Mouse (Mus musculus): ENCODE measurements around the gene Gdap2. TPM values are rescaled to one million over a fixed set of nuclear protein-coding genes. Genes with fewer than 3 reads are reported as not detected.

Gene Gdap2
- 40.5 and 40.6 TPM in 2 replicates for polyA plus RNA-seq (2015; fragmentation: Nextera tagmentation; extraction: Ambion mirVana)

- under 1% methylated on average over 55 of the region's 55 CpGs for WGBS
- H3K4me2 ChIP-seq (replicated peaks): peak within 1 kb of the TSS; percentile 76
Measured at GRCm38 (mm10) chr3:100162315-100163105, at the start of gene Gdap2, which contains the start of gene Wdr3. Gene Gdap2, plus strand, starts transcription at chr3:100162381. Gene Wdr3, minus strand, starts transcription at chr3:100162407.

GRCm38 (mm10) chr3:100118681-100119080 lies 43.5 kb upstream of the Gdap2 start:
- no peaks in the 10 kb centered on the region for H3K27me3 ChIP-seq
- H3K4me1 ChIP-seq (replicated peaks): no peaks in the 10 kb centered on the region
- H3K27ac ChIP-seq: no peak overlapping the region
- no peak overlapping the region for H3K4me3 ChIP-seq (replicated peaks)
- no peak for ATAC-seq
- no peak overlapping the region for H3K4me2 ChIP-seq (replicated peaks)
- no peaks in the 10 kb centered on the region for H3K36me3 ChIP-seq
- no peaks in the 10 kb centered on the region for H3K9me3 ChIP-seq
- 73% methylated on average over 2 of the region's 2 CpGs for WGBS
- H3K9ac ChIP-seq (replicated peaks): no peak overlapping the region

More at GRCm38 (mm10) chr3:100162315-100163105, at the start of gene Gdap2, which contains the start of gene Wdr3:
- Histone ChIP-seq H3K4me3 (replicated peaks) (peak within 1 kb of the TSS; percentile 89), H3K4me1 (replicated peaks) (peaks cover 30% of the 10 kb centered on the region), H3K9ac (replicated peaks) (peak within 1 kb of the TSS; percentile 93), H3K27me3 (no peaks in the 10 kb centered on the region), H3K27ac (peak within 1 kb of the TSS; percentile 93), H3K9me3 (no peaks in the 10 kb centered on the region), H3K36me3 (peaks cover 14% of the 10 kb centered on the region)
- peak; percentile 99 for ATAC-seq

GRCm38 (mm10) chr3:100121961-100122360 lies 40.2 kb upstream of the Gdap2 start:
- Histone ChIP-seq H3K4me1 (replicated peaks) (no peaks in the 10 kb centered on the region), H3K4me2 (replicated peaks) (no peak overlapping the region), H3K9me3 (no peaks in the 10 kb centered on the region), H3K9ac (replicated peaks) (no peak overlapping the region), H3K4me3 (replicated peaks) (no peak overlapping the region), H3K27ac (no peak overlapping the region), H3K36me3 (no peaks in the 10 kb centered on the region), H3K27me3 (no peaks in the 10 kb centered on the region)
- no peak for ATAC-seq
- 75% methylated on average over 2 of the region's 2 CpGs for WGBS

- H3K4me3 ChIP-seq (replicated peaks): no peak overlapping the region
- no peak overlapping the region for H3K4me2 ChIP-seq (replicated peaks)
- no peak overlapping the region for H3K27ac ChIP-seq
- no peaks in the 10 kb centered on the region for H3K9me3 ChIP-seq
- no peaks in the 10 kb centered on the region for H3K36me3 ChIP-seq
- H3K9ac ChIP-seq (replicated peaks): no peak overlapping the region
- no peak for ATAC-seq
- 80% methylated on average over 1 of the region's 1 CpGs for WGBS
- no peaks in the 10 kb centered on the region for H3K4me1 ChIP-seq (replicated peaks)
- no peaks in the 10 kb centered on the region for H3K27me3 ChIP-seq
Measured at GRCm38 (mm10) chr3:100122445-100122844, 39.7 kb upstream of the Gdap2 start.

GRCm38 (mm10) chr3:100160682-100161445 lies 1.3 kb upstream of the Gdap2 start:
- ATAC-seq: no peak
- Histone ChIP-seq H3K27me3 (no peaks in the 10 kb centered on the region), H3K36me3 (peaks cover 31% of the 10 kb centered on the region), H3K9ac (replicated peaks) (peak overlapping the region; percentile 93; the same call in 1 of the 2 replicates), H3K4me3 (replicated peaks) (peak overlapping the region; percentile 89), H3K4me2 (replicated peaks) (peak overlapping the region; percentile 76), H3K4me1 (replicated peaks) (peaks cover 30% of the 10 kb centered on the region), H3K9me3 (no peaks in the 10 kb centered on the region), H3K27ac (no peak overlapping the region)
- 88% methylated on average over 15 of the region's 15 CpGs for WGBS

- H3K9ac ChIP-seq (replicated peaks): peak overlapping the region; percentile 93
- peak overlapping the region; percentile 57 for H3K27ac ChIP-seq
- peaks cover 21% of the 10 kb centered on the region for H3K36me3 ChIP-seq
- H3K27me3 ChIP-seq: no peaks in the 10 kb centered on the region
- WGBS: 2% methylated on average over 35 of the region's 35 CpGs
- H3K4me2 ChIP-seq (replicated peaks): peak overlapping the region; percentile 76
- H3K4me3 ChIP-seq (replicated peaks): peak overlapping the region; percentile 89
- peaks cover 30% of the 10 kb centered on the region for H3K4me1 ChIP-seq (replicated peaks)
- no peaks in the 10 kb centered on the region for H3K9me3 ChIP-seq
- ATAC-seq: no peak
Measured at GRCm38 (mm10) chr3:100161665-100162314, 391 bp upstream of the Gdap2 start.

- peaks cover 30% of the 10 kb centered on the region for H3K4me1 ChIP-seq (replicated peaks)
- WGBS: 89% methylated on average over 2 of the region's 2 CpGs
- H3K9me3 ChIP-seq: no peaks in the 10 kb centered on the region
- peak overlapping the region; percentile 76 for H3K4me2 ChIP-seq (replicated peaks)
- no peak overlapping the region for H3K27ac ChIP-seq
- no peaks in the 10 kb centered on the region for H3K27me3 ChIP-seq
- H3K36me3 ChIP-seq: peaks cover 12% of the 10 kb centered on the region
- 0 out of 2 replicates have a peak overlapping the region, but pooled peaks have one; percentile 89 for H3K4me3 ChIP-seq (replicated peaks)
- ATAC-seq: no peak
- no peak overlapping the region for H3K9ac ChIP-seq (replicated peaks)
Measured at GRCm38 (mm10) chr3:100163556-100163955, 1.4 kb downstream of the Gdap2 start.

- ATAC-seq: no peak
- Histone ChIP-seq H3K4me3 (replicated peaks) (no peak overlapping the region), H3K27ac (no peak overlapping the region), H3K4me2 (replicated peaks) (no peak overlapping the region), H3K9me3 (no peaks in the 10 kb centered on the region), H3K27me3 (no peaks in the 10 kb centered on the region), H3K4me1 (replicated peaks) (peaks cover 30% of the 10 kb centered on the region), H3K36me3 (peaks cover 10% of the 10 kb centered on the region), H3K9ac (replicated peaks) (no peak overlapping the region)
Measured at GRCm38 (mm10) chr3:100164991-100165390, 2.8 kb downstream of the Gdap2 start.

GRCm38 (mm10) chr3:100176031-100176430 lies 13.8 kb downstream of the Gdap2 start:
- WGBS: 97% methylated on average over 2 of the region's 2 CpGs
- Histone ChIP-seq H3K27me3 (no peaks in the 10 kb centered on the region), H3K4me1 (replicated peaks) (no peaks in the 10 kb centered on the region)

GRCm38 (mm10) chr3:100180471-100180870 lies 18.3 kb downstream of the Gdap2 start:
- Histone ChIP-seq H3K27me3 (no peaks in the 10 kb centered on the region), H3K9me3 (no peaks in the 10 kb centered on the region), H3K9ac (replicated peaks) (no peak overlapping the region), H3K4me3 (replicated peaks) (no peak overlapping the region), H3K27ac (no peak overlapping the region), H3K4me1 (replicated peaks) (no peaks in the 10 kb centered on the region), H3K4me2 (replicated peaks) (no peak overlapping the region), H3K36me3 (peaks cover 83% of the 10 kb centered on the region)
- ATAC-seq: no peak
- WGBS: 92% methylated on average over 3 of the region's 3 CpGs

More at GRCm38 (mm10) chr3:100176031-100176430, 13.8 kb downstream of the Gdap2 start:
- H3K9ac ChIP-seq (replicated peaks): no peak overlapping the region
- no peaks in the 10 kb centered on the region for H3K9me3 ChIP-seq
- H3K4me2 ChIP-seq (replicated peaks): no peak overlapping the region
- no peak overlapping the region for H3K4me3 ChIP-seq (replicated peaks)
- no peak for ATAC-seq
- H3K27ac ChIP-seq: no peak overlapping the region
- peaks cover 86% of the 10 kb centered on the region for H3K36me3 ChIP-seq

- Histone ChIP-seq H3K9me3 (no peaks in the 10 kb centered on the region), H3K27me3 (no peaks in the 10 kb centered on the region), H3K27ac (no peak overlapping the region), H3K4me3 (replicated peaks) (no peak overlapping the region), H3K36me3 (peaks cover 66% of the 10 kb centered on the region), H3K4me1 (replicated peaks) (no peaks in the 10 kb centered on the region), H3K9ac (replicated peaks) (no peak overlapping the region), H3K4me2 (replicated peaks) (no peak overlapping the region)
- ATAC-seq: peak; percentile 91
- WGBS: 57% methylated on average over 1 of the region's 1 CpGs
Measured at GRCm38 (mm10) chr3:100189444-100189843, 27.3 kb downstream of the Gdap2 start.

Measured in midbrain, embryonic 13.5 days (tissue).